Mouse (Mus musculus) megakaryocyte-erythroid progenitor cell, adult 5-6 weeks (primary cell): ENCODE data around the gene Cox19. TPM values are rescaled to one million over a fixed set of nuclear protein-coding genes. Genes with fewer than 3 reads are reported as not detected.

Experiments
- ATAC-seq: replicated peaks from 2 replicates; pipeline ENCODE4 v1.8.0; 2016; ENCODE audit warnings: mild to moderate bottlenecking, inconsistent platforms; ENCODE audit not compliant: severe bottlenecking, poor library complexity, low FRiP score, low TSS enrichment
- total RNA-seq, 2 experiments: library from RNA; stranded (forward) in 1 of 2; stranded (reverse) in 1 of 2; fragments of 200-1000, 215-1000 nt in 1 of 2; fragments of >200 nt in 1 of 2; fragmentation: Nextera tagmentation in 1 of 2; gene quantifications; 2 replicates each; pipeline ENCODE4 v1.2.3; 2014 to 2017

Gene Cox19
- total RNA-seq (2014; fragmentation: Nextera tagmentation) (40.4 and 41.7 TPM in 2 replicates), total RNA-seq (2017) (27.4 and 43.8 TPM in 2 replicates)

GRCm38 (mm10) chr5:139351134-139351533 lies at the start of gene Cox19:
TSS of gene Cox19 (minus strand) at chr5:139351418.
- ATAC-seq, result no peak

- ATAC-seq, result no peak
These were observed 48.8 kb upstream of the Cox19 start for GRCm38 (mm10) chr5:139399991-139400390.

- ATAC-seq, result peak; percentile 1; the same call in 1 of the 2 replicates
These were observed 47.6 kb upstream of the Cox19 start for GRCm38 (mm10) chr5:139398786-139399185.

GRCm38 (mm10) chr5:139397959-139398753 lies 46.9 kb upstream of the Cox19 start:
- ATAC-seq, result peak; percentile 87

GRCm38 (mm10) chr5:139397359-139397916 lies 46.2 kb upstream of the Cox19 start:
- ATAC-seq, result no peak

- ATAC-seq, result no peak
These were observed 44.3 kb upstream of the Cox19 start for GRCm38 (mm10) chr5:139395528-139395927.

- peak; percentile 26 for ATAC-seq
These were observed 43.2 kb upstream of the Cox19 start for GRCm38 (mm10) chr5:139394399-139394798.

GRCm38 (mm10) chr5:139393197-139393588 lies 42.0 kb upstream of the Cox19 start:
- ATAC-seq, result no peak

GRCm38 (mm10) chr5:139392219-139393196 lies 41.3 kb upstream of the Cox19 start:
- ATAC-seq, result no peak

- ATAC-seq, result no peak
These were observed 40.2 kb upstream of the Cox19 start for GRCm38 (mm10) chr5:139391309-139391990.

GRCm38 (mm10) chr5:139390324-139391119 lies 39.3 kb upstream of the Cox19 start:
- peak; percentile 42; the same call in 1 of the 2 replicates for ATAC-seq

GRCm38 (mm10) chr5:139389676-139390061 lies 38.5 kb upstream of the Cox19 start:
- ATAC-seq, result peak; percentile 66

- ATAC-seq, result peak; percentile 71
These were observed 37.8 kb upstream of the Cox19 start for GRCm38 (mm10) chr5:139388694-139389675.

- no peak for ATAC-seq
These were observed 37.0 kb upstream of the Cox19 start for GRCm38 (mm10) chr5:139388195-139388570.

GRCm38 (mm10) chr5:139387329-139388194 lies 36.3 kb upstream of the Cox19 start:
- ATAC-seq, result no peak

GRCm38 (mm10) chr5:139386047-139386446 lies 34.8 kb upstream of the Cox19 start:
- no peak for ATAC-seq
